Mouse (Mus musculus) lung, adult 18-20 months (tissue): ENCODE results near the gene Vmn1r188.
"Not testable (repeated sequence)": the region's sequence is repeated elsewhere in the genome, so short reads cannot be mapped to it uniquely, and the experiment has no call there.

ENCODE experiments used
- DNase-seq, 2 experiments: peaks; one replicate each; pipeline ENCODE4 v3.0.0; 2022; ENCODE audit warnings: mixed read lengths in 2 of 2

Gene Vmn1r188

DNA sequence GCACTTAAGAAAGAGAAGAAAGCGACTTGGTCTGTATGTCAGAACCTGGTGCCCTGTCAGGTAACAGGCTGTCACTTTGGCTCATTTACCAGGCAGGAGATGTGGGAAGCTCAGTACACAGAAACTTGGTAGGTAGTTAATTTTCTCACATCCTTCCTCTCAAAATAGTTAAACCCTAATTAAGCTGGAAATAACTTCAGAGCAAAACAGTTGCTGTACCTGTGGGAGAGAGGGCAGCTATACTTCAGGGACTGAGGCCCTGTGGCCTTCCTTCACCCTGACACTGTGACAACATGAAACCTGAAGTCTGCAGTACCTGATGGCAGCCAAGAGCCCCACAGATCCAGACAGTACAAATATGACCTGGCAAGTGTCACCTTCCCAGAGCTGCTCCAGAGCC is at the start of gene Vmn1r188:
TSS of gene Vmn1r188 (plus strand) at position 301 of the 400 bp plus-strand sequence.
- DNase-seq = not testable (repeated sequence)

DNA sequence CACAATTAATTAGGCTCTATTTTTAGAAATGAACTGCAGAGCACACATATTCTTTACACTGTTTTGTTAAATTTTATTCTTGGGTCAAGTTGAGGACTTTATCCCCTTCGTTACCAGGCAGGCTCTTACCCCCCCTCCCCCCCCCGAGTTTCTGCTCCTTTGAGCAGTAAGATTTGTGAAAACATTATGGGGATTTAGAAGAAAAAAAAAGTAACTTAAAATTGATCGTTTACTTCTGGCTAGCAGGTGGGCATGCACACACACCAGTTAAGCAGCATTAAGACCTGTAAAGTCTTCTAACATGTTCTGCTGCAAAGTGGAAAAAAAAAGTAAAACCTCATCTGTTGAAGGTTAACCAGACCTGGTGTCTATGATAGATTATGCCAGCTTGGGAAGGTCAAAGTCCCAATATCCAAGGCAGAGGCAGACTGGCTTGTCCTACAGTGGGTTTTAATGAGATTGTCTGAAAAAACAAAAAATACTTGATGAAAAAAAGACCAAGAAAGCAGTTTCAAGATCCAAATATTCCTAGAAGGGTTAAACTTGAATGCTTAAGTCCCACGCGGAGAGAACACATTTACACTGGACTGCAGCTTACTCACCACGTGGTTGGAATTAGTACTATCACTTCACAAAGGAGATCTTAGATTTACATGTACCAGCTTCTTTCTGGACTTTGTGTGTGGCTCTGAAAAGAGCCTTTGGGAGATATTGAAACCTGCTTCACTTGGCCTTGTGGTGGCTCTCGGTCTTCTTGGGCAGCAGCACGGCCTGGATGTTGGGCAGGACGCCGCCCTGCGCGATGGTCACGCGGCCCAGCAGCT is 49.6 kb upstream of the Vmn1r188 start:
- no peak for DNase-seq

DNA sequence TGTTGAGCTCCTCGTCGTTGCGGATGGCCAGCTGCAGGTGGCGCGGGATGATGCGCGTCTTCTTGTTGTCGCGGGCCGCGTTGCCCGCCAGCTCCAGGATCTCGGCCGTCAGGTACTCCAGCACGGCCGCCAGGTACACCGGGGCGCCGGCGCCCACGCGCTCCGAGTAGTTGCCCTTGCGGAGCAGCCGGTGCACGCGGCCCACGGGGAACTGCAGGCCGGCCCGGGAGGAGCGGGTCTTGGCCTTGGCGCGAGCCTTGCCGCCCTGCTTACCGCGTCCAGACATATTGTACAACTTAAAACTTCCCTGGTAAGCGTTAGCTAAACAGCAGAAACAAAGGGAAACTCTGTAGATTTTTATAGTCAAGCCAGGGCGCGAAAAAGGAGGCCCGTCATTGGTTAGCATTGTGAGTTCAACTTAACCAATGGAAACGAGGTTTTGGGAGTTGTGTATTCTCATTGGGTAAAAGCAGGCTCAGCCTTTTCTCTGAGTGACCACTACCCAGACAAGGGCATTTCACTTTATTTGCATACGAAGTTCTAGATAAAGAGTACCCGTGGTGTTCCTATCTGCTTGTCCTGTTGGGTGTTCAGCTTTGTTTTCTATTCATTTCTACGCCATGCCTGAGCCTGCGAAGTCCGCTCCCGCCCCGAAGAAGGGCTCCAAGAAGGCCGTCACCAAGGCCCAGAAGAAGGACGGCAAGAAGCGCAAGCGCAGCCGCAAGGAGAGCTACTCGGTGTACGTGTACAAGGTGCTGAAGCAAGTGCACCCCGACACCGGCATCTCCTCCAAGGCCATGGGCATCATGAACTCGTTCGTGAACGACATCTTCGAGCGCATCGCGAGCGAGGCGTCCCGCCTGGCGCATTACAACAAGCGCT is 48.7 kb upstream of the Vmn1r188 start, which contains the start of the genes Hist1h2ah and Hist1h2bk:
TSS of gene Hist1h2ah (minus strand) at position 302 of the 882 bp plus-strand sequence.
TSS of gene Hist1h2bk (plus strand) at position 604 of the 882 bp plus-strand sequence.
- peak; percentile 79 to 80 for DNase-seq

DNA sequence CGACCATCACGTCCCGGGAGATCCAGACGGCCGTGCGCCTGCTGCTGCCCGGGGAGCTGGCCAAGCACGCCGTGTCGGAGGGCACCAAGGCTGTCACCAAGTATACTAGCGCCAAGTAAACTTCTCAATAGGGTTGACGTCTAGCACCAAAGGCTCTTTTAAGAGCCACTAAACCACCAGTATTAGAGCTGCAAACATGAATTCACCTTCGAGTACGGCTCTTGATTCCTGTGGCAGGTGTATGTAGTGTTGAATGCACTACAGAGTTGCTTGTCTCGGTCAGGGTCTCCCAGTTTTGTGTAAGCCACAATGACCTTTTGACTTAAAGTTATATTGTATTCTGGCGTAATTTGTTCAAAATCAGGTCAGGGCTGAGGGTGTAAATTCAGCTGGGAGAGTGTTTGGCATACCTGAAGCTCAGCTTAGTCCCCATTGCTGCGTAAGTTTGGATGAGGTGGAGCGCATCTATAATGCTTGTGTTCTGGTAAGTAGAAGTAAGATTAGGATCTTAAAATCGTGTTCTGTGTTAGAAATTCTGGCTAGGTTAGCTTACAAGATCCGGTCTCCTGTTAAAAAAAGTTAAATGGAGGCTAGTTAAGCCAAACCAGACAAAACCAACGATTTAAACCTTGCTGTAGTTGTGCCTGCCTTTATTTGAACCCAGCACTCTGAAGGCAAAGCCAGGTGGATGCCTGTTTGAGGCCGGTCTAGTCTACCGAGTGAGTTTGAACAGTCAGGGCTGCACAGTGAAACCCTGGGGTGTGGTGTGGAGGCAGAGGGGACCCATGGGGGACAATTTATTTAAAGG is 47.9 kb upstream of the Vmn1r188 start:
- no peak for DNase-seq

DNA sequence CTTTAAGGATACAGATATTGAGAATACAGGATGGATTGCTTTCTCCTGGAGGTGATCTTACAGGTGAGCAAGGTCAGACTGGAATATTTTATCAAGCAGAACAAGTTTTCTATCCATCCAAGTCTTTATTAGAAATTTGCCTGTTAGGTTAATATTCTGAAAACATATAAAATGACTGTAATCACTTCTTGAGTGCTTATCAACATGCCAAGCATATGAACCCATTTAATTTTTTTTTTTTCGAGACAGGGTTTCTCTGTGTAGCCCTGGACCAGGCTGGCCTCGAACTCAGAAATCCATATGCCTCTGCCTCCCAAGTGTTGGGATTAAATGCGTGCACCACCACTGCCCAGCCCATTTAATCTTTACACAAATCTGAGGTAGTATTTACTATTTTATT is 47.3 kb upstream of the Vmn1r188 start:
- no peak for DNase-seq

DNA sequence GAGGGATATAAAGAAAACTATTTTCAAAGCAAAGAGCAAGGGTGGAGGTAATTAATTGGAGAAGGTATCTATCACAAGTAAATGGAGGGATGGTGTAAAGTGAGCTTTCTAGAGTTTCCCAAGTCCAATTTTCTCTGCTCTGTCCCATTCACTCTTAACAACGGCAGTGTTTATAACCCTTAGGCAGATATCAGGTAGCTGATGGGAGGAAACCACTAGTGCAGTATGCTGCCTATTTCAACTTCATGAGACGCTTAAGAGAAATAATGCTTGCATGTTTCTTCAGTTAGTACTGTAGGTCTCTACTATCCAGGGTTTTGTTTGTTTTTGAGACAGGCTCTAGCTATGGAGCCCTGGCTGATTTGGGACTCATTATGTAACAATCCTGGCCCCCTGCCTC is 46.8 kb upstream of the Vmn1r188 start:
- DNase-seq = no peak

DNA sequence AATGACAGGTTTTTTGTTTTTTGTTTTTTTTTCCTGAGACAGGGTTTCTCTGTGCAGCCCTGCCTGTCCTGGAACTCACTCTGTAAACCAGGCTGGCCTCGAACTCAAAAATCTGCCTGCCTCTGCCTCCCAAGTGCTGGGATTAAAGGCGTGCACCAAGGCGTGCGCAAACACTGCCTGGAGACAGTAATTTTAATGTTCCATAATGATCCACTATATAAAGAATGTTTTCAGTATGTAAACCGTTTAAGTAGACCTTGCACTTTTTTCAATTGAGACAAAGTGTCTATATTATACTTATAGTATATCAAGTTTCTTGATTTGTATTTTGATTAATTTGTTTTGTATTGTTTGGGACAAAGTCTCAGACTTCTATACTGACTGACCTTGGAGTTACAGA is 44.9 kb upstream of the Vmn1r188 start:
- no peak for DNase-seq

DNA sequence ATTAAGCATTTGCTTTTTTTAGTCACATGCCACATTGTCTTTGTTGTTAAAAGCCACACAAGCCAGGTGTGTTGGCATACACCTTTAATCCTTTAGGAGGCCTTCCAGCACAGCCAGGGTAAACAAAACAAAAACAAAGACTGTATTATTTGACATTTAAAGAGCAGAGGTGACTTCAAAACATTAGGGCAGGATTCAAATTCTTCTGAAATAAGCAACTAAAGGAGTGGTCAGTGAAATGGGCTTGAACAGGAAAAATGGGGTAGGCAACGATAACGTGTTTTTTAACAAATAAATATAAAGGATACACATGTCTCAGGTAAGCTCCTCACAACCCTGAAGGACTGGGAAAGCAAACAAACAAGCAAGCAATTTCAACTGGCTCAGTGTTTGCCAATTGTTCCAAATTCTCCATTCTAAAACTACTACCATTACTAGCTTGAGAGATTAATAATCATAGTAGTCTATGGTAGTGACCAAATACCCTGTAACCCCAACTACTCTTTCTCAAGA is 44.2 kb upstream of the Vmn1r188 start:
- DNase-seq = no peak

DNA sequence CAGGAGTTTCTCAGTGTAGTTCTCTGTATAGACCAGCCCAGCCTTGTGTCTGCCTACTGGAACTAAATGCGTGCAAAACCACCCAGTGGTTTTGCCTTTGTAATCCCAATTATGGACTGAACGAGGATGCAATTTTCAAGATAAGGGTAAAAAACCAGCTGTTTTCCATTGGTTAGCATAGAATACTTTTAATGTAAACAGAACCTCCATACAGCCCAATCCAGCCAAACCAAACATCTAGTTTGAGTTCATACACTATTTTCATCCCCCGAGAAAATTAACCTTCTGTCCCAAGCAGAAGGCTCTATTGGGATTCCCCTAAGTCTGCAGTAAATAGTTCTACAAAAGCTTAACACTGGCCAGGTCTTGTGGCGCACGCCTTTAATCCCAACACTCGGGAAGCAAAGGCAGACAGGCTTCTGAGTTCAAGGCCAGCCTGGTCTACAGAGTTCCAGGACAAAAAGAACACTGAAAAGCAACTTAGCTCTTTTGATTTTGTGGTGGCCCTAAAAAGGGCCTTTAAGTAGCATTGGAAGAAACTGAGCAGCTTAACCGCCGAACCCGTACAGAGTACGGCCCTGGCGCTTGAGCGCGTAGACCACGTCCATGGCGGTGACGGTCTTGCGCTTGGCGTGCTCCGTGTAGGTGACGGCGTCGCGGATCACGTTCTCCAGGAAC is 43.6 kb upstream of the Vmn1r188 start:
- DNase-seq = no peak

DNA sequence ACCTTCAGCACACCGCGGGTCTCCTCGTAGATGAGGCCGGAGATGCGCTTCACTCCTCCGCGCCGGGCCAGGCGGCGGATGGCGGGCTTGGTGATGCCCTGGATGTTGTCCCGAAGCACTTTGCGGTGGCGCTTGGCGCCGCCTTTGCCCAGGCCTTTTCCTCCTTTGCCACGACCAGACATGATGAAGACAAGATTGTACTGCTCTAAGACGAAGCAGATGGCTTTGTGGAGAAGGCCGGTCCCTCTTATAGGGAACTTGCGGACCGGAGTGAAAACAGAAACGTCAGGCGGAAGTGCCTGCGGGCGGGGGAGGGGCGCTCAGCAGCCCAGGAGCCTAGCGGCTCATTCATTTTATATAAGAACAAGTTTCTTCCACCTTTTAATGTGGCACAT is 43.1 kb upstream of the Vmn1r188 start, which contains the start of gene Hist1h4i:
TSS of gene Hist1h4i (minus strand) at position 221 of the 395 bp plus-strand sequence.
- DNase-seq = peak; percentile 92 to 93

DNA sequence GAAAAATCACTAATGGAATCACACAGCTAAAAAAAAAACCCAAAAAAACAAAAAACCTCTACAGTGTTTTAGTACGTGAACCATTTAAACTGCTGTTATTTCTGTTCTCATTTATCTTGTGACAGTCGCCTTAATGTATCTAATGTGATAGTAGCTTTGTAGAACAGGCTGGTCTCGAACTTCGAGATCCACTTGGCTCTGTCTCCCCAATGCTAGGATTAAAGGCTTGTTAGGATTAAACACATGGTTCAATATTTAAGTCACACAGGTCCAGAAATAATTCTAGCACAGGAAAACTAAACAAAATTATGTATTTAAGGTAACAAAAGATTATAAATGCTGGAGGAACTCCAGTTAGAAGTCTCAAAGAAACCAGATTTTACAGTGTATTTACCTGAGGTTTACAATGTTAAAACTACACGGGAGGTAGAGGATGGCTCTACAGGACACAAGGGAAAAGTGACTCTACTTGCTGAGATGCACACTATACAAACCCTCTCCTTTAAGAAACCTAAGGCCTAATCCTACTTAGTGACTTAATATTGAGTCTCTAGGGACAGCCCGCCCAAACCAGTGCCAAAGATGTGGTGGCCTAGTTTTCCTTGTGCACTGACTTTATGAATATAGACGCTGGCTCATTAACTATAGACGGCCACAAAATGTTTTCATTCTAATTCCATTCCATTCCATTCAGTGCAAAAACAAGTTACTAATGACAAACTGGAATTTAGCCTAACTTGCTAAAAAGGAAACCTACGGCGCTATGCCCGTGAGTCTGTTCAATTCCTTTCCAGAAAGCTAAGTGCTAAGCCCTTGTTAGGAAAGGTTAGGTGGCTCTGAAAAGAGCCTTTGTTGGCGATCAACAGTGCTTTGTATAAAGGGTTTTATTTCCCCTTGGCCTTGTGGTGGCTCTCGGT is 42.3 kb upstream of the Vmn1r188 start:
- DNase-seq = no peak

DNA sequence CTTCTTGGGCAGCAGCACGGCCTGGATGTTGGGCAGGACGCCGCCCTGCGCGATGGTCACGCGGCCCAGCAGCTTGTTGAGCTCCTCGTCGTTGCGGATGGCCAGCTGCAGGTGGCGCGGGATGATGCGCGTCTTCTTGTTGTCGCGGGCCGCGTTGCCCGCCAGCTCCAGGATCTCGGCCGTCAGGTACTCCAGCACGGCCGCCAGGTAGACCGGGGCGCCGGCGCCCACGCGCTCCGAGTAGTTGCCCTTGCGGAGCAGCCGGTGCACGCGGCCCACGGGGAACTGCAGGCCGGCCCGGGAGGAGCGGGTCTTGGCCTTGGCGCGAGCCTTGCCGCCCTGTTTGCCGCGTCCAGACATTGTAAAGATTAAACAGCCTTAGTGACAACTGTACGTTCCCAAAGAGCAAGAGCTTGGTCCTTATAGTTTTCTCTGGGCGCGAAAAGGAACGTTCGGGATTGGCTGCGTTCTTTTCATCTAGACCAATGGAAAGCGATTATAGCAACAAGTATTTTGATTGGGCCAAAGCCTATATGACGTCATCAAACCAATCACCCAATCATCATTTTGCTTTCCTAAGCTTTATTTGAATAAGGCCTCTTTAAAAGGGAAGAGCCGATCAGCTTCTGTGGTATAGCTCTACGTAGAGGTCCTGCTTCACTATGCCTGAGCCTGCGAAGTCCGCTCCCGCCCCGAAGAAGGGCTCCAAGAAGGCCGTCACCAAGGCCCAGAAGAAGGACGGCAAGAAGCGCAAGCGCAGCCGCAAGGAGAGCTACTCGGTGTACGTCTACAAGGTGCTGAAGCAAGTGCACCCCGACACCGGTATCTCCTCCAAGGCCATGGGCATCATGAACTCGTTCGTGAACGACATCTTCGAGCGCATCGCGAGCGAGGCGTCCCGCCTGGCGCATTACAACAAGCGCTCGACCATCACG is 41.4 kb upstream of the Vmn1r188 start, which contains the start of the genes Hist1h2ag and Hist1h2bj:
TSS of gene Hist1h2ag (minus strand) at position 377 of the 935 bp plus-strand sequence.
TSS of gene Hist1h2bj (plus strand) at position 647 of the 935 bp plus-strand sequence.
- DNase-seq = peak; percentile 84 to 89

DNA sequence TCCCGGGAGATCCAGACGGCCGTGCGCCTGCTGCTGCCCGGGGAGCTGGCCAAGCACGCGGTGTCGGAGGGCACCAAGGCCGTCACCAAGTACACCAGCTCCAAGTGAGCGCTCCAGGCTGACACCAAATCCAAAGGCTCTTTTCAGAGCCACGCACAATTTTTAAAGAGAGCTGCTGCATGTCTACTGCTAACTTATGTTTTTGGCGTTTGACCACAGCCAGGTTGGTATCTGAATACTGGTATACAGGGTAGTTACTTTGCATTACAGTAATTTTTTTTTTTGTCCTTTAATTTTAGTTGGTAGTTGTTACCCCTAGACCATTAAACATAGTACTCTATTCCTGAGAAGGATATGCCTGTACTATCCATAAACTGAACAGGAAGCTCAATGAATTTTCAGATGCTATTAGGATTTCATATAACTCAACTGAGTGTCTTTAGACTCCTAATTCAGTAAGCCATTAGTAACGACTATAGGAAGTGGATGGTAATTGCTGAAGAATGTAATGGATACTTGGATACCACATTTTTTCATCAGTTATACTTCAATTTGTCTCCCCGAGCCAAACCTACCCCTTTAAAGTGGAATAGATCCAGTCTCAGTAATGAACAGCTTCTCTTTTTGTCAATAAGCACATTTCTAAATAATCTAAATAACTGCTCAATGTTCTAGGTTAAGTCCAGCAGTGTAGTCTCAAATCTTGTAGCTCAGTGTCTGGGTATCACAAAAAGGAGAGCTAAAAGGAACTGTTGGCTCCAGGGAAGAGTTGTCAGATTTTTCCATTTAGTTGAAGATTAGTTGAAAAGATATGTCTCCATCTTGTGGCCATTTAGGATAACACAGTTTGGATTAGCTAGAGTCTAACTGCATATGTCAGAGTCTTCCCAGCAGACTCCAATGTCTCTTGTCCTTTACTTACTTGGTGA is 40.5 kb upstream of the Vmn1r188 start:
- no peak for DNase-seq

DNA sequence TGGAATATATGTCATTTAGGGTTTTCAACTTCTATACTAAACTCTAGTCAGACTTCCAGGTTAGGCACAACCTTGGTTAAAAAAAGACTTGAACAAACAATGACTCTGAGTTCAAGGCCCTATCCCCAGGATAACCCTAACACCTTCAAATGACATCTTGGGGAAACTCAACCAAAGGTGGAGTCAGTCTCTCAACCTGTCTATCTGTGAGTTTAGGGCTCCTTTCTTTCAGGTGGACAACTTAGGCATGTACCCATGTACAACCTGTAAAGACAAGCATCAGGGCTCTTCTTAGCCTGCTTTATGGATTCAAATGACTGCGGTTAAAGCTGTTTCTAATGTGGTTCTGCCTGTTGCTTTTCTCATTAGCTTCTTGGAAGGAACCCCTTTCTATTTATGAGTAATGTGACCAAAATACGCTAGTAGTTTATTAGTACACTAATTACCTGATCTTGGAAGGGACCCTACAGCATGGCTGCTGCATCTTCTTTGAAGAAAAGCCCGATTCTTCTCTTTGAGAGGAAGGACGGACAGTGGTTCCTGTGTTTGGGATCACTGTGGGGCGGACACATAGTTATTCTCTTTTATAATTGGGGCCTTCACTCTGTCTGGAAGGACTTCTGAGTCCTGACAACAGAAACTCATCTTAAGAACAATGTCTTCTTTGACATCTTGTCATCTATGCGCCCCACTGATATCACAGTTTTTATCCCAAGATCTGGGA is 39.6 kb upstream of the Vmn1r188 start:
- no peak for DNase-seq

DNA sequence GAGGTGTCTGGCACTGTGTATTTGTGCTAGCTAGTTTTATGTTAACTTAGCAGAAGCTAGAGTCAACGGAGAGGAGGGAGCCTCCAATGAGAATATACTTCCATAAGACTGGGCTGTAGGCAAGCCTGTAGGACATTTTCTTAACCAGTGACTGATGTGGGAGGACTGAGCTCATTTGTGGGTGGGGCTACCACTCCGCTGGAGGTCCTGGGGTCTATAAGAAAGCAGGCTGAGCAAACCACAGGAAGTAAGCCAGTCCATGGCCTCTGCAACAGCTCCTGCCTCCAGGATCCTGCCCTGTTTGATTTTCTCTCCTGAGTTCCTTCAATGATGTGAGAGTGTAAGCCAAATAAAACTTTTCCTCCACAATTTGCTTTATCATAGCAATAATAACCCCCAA is 38.9 kb upstream of the Vmn1r188 start:
- DNase-seq = no peak

DNA sequence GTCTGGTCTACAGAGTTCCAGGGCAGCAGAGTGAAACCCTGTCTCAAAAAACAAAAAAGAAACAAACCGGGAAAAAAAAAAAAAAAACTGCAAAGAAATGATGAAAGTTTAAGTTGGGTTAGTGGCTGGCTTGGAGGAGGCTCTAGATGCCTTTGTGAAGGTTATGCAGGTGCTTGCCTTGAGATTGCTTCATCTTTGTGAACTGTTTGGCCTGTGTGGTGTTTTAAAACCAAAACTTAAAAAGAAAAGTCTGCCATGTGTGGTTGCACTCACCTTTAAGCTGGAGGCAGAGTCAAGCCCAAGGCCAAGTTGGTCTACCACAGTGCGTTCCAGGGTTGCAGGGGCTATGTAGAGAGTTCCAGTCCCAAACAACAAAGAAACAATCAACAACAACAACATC is 35.2 kb upstream of the Vmn1r188 start:
- DNase-seq = no peak

DNA sequence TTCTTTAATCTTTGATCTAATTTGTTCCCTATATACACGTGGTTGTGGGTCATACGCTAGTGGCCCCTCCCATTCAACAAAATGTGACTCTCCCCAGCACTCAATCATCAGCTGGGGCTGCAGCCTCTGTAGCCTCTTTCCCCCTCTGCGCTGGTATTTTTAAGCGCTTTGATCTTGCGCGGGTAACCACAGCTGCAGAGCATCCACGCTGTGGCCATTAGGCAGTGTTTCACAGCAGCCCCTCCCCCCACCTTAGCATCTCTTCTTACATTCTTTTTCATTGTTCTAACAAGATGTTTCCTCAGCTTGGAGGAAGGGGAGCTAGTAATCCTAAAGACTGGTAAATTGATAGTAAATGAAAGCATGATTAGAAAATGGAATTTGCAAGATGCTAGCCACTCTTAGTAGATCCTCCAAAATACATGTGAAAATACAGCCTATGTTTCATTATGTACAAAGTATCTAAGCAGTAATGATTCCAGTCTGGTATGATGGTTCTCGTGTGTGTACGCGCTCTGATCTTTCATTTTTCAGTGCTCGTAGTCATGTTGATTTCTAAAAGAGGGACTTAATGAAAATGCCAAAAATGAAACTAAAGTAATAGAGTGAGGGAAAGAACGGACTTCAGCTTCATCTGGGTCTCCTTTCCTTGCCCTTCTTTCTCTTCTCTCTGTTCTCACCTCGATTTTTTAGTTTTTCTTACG is 34.4 kb upstream of the Vmn1r188 start:
- peak in 1 of 2 experiments; percentile 14 for DNase-seq
